34 mouse cellular contexts compared by ENCODE assay signal in the genomic region with DNA sequence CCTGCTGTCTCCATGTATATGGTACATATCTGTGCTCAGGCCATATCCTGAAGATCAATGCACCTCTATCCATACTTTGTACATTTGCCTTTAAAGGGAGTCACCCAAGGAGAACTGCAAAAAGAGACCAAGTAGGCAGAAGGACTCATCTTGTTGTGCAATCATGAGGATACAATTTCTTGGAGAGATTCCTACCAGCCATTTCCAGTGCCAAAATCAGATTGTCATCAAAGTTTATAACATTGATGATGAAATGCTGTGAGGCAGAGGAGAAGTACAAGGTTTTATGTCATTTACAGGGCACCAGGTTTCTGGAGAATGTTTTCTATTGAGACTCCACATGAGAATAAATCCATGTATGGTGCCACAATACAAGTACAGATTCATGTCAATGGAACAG.
"Had no signal": no experiment of that assay in that cellular context is flagged by ENCODE, and none has a peak within 500 bp of the region (broad histone marks: within the 10 kb centered on the region; RNA-seq: fewer than 3 reads in every experiment).

No protein-coding gene starts in this region.

- DNase-seq: heart, postnatal 10 days; heart, postnatal 14 days; heart, postnatal 36 days; heart, postnatal 4 days; kidney, adult 11 months; kidney, adult 18-20 months; kidney, adult 2 months; kidney, adult 8-10 months; kidney, adult 9 months; kidney, postnatal 10 days; kidney, postnatal 14 days; kidney, postnatal 25 days; kidney, postnatal 36 days; kidney, postnatal 4 days; layer of hippocampus, adult 9-11 months; layer of hippocampus, postnatal 36 days had no signal

- H3K4me2 ChIP-seq: heart, embryonic 12.5 days; heart, embryonic 13.5 days; heart, embryonic 15.5 days; hindbrain, embryonic 12.5 days; hindbrain, embryonic 13.5 days; hindbrain, embryonic 14.5 days; hindbrain, embryonic 15.5 days; intestine, embryonic 15.5 days; kidney, embryonic 15.5 days had no signal

- H3K27ac ChIP-seq: heart, embryonic 13.5 days; heart, embryonic 15.5 days; hindbrain, embryonic 10.5 days; hindbrain, embryonic 12.5 days; hindbrain, embryonic 13.5 days; hindbrain, embryonic 14.5 days; hindbrain, embryonic 15.5 days; hindbrain, postnatal 0 days; intestine, embryonic 15.5 days; kidney, embryonic 15.5 days; kidney, postnatal 0 days; layer of hippocampus, adult 2 months; left cerebral cortex, adult 2 months had no signal

- H3K9me3 ChIP-seq: heart, embryonic 13.5 days; heart, embryonic 15.5 days; hindbrain, embryonic 10.5 days; hindbrain, embryonic 12.5 days; hindbrain, embryonic 13.5 days; hindbrain, embryonic 15.5 days; intestine, embryonic 15.5 days; kidney, embryonic 15.5 days had no signal

- H3K27me3 ChIP-seq: heart, embryonic 12.5 days; heart, embryonic 13.5 days; heart, embryonic 15.5 days; hindbrain, embryonic 12.5 days; hindbrain, embryonic 13.5 days; hindbrain, embryonic 15.5 days; intestine, embryonic 15.5 days; kidney, embryonic 15.5 days had no signal

- ATAC-seq: hindbrain, embryonic 16.5 days; hindbrain, postnatal 0 days; inflammation-experienced regulatory T-cells, adult 6 months; intestine, embryonic 15.5 days; intestine, embryonic 16.5 days; intestine, postnatal 0 days had no signal

- H3K4me3 ChIP-seq: heart, embryonic 12.5 days; heart, embryonic 13.5 days; heart, embryonic 15.5 days; hindbrain, embryonic 10.5 days; hindbrain, embryonic 12.5 days; hindbrain, embryonic 13.5 days; hindbrain, embryonic 15.5 days; intestine, embryonic 15.5 days; kidney, embryonic 15.5 days; layer of hippocampus, adult 2 months; left cerebral cortex, adult 2 months had no signal

- H3K9ac ChIP-seq: heart, embryonic 12.5 days; heart, embryonic 13.5 days; heart, embryonic 15.5 days; hindbrain, embryonic 12.5 days; hindbrain, embryonic 13.5 days; hindbrain, embryonic 14.5 days; hindbrain, embryonic 15.5 days; intestine, embryonic 15.5 days; kidney, embryonic 15.5 days had no signal

- H3K36me3 ChIP-seq: heart, embryonic 12.5 days; heart, embryonic 13.5 days; heart, embryonic 15.5 days; hindbrain, embryonic 10.5 days; hindbrain, embryonic 12.5 days; hindbrain, embryonic 13.5 days; hindbrain, embryonic 15.5 days; intestine, embryonic 15.5 days; kidney, embryonic 15.5 days had no signal

- H3K4me1 ChIP-seq: heart, embryonic 12.5 days; heart, embryonic 13.5 days; heart, embryonic 15.5 days; hindbrain, embryonic 10.5 days; hindbrain, embryonic 12.5 days; hindbrain, embryonic 13.5 days; hindbrain, embryonic 15.5 days; intestine, embryonic 15.5 days; kidney, embryonic 15.5 days had no signal
